Mouse (Mus musculus): ENCODE measurements around the gene Snx11.
"Not testable (repeated sequence)": the region's sequence is repeated elsewhere in the genome, so short reads cannot be mapped to it uniquely, and the experiment has no call there.

The Snx11 gene

DNA sequence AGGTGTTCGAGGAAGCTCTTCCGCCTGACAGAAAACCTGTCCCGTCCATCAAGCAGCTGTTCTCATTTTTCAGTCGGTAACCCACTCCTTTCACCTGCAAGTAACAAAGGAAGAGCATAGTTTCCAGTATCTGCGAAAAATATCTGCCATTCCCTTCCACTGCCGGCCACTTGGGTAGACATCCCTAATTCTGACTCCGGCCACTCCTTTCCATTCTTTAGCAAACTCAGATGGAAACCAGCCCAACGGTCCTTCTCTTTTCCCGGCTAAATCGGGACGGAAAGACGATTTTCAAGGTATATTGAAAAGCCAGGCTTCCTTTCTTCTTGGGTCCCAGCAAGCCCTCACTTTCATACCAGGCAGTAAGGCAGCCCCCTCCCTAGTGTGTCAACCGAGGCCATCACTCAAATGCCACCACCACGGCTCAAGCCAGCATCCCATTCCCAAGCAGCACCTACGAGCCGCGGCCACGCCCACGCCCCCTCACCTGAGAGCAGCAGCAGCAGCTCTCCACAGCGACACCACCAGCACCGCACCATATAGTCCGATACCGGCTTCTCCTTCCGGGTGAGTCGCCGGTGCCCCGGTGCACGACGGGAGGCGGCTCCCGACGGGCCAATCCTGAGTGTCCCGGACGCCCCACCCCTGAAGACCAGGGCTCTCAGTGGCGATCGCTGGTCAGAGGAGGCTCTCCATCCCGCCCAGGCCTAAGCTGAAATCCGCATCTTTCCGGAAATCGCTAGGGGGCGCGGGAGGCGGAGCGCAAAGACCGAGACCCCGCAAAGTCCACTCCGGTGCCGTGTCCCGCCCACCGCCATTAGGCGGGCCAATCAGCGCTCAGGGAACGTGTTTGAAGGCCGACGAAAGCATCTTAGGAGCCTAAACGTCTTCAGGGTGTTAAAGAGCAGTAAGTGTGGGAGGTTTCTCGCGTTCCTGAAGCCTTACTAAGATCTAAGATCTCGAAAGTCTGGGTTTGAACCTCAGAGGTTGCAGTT lies at the start of gene Snx11:
Snx11 (minus strand) TSS at position 592 of the 995 bp plus-strand sequence.
- peak; percentile 99 for DNase-seq (ENCODE audit: low spot score)

DNA sequence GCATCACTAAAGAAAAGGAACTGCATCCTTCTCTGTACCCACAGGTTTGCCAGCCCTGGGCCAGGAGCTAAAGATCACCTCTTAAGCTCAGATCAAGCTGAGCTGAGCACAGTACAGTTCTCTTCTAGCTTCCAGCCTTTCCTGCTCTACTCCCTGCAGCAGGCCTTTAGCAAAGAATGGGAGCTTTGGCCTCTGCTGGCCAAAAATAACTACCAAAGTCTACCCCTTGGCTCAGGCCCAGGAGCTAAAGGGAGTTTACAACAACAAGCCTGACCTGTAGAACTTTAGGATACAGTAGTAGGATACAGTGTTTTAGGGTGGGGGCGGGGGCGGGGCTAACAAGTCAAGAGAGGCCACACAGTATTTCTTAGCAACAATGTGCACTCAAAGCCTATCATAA lies 49.1 kb upstream of the Snx11 start:
- DNase-seq (ENCODE audit: low spot score), result no peak

- DNase-seq (ENCODE audit: low spot score), result no peak
These were observed 47.6 kb upstream of the Snx11 start for GRCm38 (mm10) chr11:96824783-96825495.

GRCm38 (mm10) chr11:96823880-96824782 lies 46.8 kb upstream of the Snx11 start:
- peak; percentile 90 for DNase-seq (ENCODE audit: low spot score)

GRCm38 (mm10) chr11:96823471-96823837 lies 46.1 kb upstream of the Snx11 start:
- no peak for DNase-seq (ENCODE audit: low spot score)

DNA sequence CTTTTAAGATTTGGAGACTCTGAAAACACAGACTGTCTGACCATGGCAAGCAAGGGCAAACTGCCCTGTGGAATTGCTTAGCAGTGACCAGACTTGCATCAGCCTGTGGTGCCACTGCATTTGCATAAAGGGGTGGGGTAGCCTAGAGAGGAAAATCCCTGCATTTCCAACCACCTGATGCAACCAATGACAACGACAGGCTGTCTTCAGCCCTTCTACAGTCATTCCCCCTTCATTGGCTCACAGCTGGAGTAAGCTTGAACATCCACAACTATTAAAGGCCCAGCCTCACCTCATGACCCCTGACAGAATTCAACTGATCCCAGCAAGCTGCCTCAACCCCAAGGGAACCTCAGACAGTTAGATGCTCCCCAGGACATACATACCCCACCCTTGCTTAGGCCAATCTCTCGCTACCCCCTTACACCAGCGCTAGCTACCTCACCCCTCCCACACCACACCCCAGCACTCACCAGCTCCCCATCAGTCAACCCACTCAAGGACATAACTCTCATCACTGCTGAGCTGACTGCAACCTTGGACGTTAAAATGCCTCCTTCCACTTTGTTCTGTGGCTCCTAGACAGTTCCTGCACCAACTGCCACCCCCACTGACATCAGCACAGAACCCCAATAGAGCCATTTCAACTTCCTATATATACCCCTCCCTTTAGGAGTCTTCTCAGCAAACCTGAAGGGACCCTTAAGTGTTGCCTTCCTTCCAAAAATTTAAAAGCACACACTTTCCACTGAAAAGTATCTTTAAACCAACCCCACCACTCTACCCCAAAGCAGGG lies 45.5 kb upstream of the Snx11 start:
- no peak for DNase-seq (ENCODE audit: low spot score)

DNA sequence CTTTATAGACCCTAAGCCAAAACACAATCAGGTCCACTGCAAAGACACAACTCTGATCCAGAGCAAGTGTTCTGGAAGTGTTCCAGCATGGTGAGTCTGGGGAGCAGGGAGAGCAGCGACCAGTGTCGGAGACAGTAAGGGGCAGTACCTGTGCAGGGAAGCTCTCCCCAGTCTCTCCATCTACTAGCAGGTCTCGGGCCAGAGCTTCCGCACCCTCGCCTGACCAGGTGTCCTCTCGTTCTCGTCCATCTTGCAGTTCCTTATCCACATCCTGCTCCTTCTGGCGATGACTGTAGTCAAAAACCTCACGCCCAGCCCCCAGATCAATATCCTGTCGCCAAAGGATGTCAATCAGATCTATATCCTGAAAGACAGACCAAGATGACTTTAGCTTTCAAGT lies 44.6 kb upstream of the Snx11 start:
- no peak for DNase-seq (ENCODE audit: low spot score)

DNA sequence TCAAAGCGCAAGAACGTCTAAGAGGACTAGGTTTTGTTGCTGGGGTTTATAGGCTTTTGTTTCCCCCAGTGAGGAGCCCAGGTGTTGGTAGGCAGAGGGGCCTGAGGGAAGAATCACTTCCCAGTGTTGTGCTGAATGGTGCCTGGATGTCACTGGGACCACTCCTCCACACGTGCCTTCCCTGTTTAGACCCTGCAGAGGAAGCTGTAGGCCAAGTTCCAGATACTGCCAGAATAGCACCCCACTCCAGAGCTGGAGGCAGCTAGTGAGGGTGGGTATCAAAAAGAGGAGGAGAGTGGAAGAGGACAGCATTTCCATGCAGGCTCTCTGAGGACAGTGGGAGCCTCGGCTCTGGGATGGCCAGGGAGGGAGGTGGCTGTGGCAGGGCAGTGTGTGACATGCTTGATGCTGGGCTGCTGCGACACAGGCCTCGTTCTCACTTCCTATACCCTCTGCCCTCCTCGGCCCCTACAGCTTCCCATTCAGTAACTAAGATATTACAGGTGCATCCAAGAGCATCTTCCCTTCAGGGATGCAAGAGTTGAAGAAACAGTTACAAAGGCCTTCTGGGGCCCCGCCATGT lies 40.9 kb upstream of the Snx11 start:
- DNase-seq (ENCODE audit: low spot score), result no peak

DNA sequence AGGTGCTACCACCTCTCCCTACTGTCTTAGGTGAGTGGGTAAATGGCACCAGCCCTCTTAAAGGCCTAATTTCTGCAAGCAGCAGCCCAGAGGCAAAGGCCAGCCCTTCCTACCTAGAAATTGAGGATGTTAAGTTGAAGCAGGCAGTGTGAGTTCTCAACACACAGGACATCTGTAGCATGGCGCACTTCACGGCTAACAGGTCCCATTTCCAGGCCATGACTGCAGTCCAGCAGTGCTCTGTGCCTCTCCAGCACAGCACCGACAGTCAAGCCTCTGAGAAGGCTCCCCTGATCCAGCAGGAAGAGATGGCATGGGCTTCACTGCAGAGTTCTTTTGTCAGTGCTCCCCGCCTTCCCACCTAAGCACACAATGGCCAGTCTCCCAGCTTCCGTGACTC lies 39.6 kb upstream of the Snx11 start:
- DNase-seq (ENCODE audit: low spot score), result no peak

- DNase-seq (ENCODE audit: low spot score), result no peak
These were observed 39.1 kb upstream of the Snx11 start for GRCm38 (mm10) chr11:96816494-96816893.

GRCm38 (mm10) chr11:96815895-96816294 lies 38.5 kb upstream of the Snx11 start:
- no peak for DNase-seq (ENCODE audit: low spot score)

DNA sequence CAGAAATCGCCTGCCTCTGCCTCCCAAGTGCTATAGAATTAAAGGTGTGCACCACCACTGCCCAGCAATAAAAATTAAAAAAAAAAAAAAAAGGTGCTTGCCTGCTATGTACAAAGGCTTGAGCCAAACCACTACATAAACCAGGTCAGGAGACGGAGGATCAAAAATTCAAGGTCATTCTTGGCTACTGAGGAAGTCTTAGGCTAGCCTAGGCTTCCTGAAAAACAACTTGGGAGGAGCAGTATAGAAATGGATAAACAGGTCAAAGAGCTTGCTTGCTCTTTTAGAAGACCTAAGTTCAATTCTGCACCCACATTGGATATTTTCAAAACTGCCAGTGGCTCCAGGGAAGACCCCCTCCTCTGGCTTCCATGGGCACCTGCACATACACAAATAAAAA lies 37.1 kb upstream of the Snx11 start:
- DNase-seq (ENCODE audit: low spot score), result no peak

- no peak for DNase-seq (ENCODE audit: low spot score)
These were observed 36.6 kb upstream of the Snx11 start for GRCm38 (mm10) chr11:96813920-96814319.

GRCm38 (mm10) chr11:96813455-96813854 lies 36.1 kb upstream of the Snx11 start:
- DNase-seq (ENCODE audit: low spot score), result no peak

DNA sequence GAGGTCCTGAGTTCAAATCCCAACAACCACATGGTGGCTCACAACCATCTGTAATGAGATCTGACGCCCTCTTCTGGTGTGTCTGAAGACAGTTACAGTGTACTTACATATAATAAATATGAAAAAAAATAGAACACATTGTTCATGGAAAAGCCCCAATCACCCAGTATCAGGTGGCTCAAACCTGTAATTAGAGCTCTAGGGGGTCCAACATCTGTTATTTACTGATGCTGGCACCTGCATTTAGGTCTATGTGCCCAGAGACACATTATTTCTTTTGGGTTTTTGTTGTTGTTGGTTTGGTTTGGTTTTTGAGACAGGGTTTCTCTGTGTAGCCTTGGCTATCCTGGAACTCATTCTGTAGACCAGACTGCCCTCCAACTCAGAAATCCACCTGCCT lies 33.8 kb upstream of the Snx11 start:
- DNase-seq (ENCODE audit: low spot score), result not testable (repeated sequence)

GRCm38 (mm10) chr11:96809562-96810235 lies 32.3 kb upstream of the Snx11 start:
- DNase-seq (ENCODE audit: low spot score), result no peak

DNA sequence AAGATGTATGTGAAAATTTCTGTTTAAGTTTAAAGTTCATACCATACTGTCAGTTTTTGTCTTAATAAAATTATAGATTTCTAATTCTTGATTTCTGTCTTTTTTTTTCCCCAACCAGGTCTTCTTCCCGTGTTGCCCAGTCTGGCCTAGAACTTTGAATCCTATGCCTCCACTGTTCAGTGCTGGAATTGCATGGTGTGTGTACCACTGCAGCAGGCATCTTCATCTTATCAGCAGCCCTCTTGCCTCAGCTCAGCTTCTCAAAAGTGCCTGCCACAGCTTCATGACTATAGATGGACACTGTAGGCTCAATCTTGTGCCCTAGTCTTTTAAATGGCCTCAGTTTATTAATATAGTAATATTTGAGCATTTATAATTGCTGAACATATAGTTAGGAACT lies 30.7 kb upstream of the Snx11 start:
- no peak for DNase-seq (ENCODE audit: low spot score)

DNA sequence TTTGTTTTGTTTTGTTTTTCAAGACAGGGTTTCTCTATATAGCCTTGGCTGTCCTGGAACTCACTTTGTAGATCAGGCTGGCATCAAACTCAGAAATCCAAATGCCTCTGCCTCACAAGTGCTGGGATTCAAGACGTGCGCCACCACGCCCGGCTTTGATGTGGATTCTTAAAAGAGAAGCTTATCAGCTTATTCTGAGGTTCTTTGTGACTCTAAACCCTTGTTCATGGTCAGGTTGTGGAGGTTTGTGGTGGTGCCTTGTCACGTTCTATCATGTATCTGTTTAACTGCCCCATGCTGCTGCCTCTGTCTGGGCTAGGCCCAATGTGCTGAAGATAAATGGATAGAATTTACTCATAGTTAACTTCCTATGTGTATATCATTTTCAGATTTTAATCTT lies 28.2 kb upstream of the Snx11 start:
- no peak for DNase-seq (ENCODE audit: low spot score)

- no peak for DNase-seq (ENCODE audit: low spot score)
These were observed 22.2 kb upstream of the Snx11 start for GRCm38 (mm10) chr11:96799511-96799910.

DNA sequence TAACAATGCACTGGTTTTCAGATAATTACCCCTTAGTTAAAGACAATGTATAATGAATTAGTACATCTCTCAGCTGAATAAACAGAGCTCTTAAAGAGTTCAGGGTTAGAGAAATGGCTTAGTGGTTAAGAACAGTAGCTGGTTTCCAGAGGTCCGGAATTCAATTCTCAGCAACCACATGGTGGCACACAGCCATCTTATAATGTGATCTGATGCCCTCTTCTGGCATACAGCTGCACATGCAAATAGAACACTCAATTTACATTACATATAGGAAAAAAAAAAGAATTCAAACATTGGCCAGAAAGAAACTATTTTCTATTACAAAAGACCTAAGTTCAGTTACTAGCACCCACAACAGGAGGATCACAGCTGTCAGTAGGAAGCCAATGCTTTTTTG lies 19.2 kb upstream of the Snx11 start:
- no peak for DNase-seq (ENCODE audit: low spot score)
